Mouse (Mus musculus) ES-Bruce4 (cell line): ENCODE results near the gene Usp7. TPM values are rescaled to one million over a fixed set of nuclear protein-coding genes. Genes with fewer than 3 reads are reported as not detected.

ENCODE experiments used
- H3K27ac ChIP-seq: 2 replicates; pipeline ENCODE4 v1.5.1; 2012; ENCODE audit warnings: low read length, inconsistent platforms; ENCODE audit not compliant: insufficient read depth
- H3K27me3 ChIP-seq: 2 replicates; pipeline ENCODE4 v1.6.1; 2012; ENCODE audit warnings: mild to moderate bottlenecking, low read length, inconsistent platforms; ENCODE audit not compliant: control insufficient read depth, poor library complexity, insufficient read depth, severe bottlenecking
- H3K36me3 ChIP-seq: 2 replicates; pipeline ENCODE4 v1.6.1; 2012; ENCODE audit warnings: inconsistent platforms, mild to moderate bottlenecking, low read length, moderate library complexity; ENCODE audit not compliant: control insufficient read depth, poor library complexity, insufficient read depth, severe bottlenecking
- H3K4me1 ChIP-seq: one replicate; pipeline ENCODE4 v1.8.1; 2011; ENCODE audit warnings: low read length; ENCODE audit not compliant: control insufficient read depth, insufficient read depth
- H3K4me3 ChIP-seq: 2 replicates; pipeline ENCODE4 v1.5.1; 2011; ENCODE audit warnings: low read depth, mild to moderate bottlenecking, low read length
- H3K9ac ChIP-seq: 2 replicates; pipeline ENCODE4 v1.6.1; 2012; ENCODE audit warnings: low read depth, mild to moderate bottlenecking, inconsistent platforms; ENCODE audit not compliant: poor library complexity, severe bottlenecking
- H3K9me3 ChIP-seq: replicated peaks from 2 replicates; pipeline ENCODE4 v1.6.1; 2012; ENCODE audit warnings: mild to moderate bottlenecking, low read length, inconsistent platforms; ENCODE audit not compliant: control insufficient read depth, poor library complexity, insufficient read depth, severe bottlenecking
- CTCF ChIP-seq: IDR thresholded peaks from one replicate; pipeline ENCODE4 v1.8.1; 2011; ENCODE audit warnings: low read depth, low read length
- EP300 ChIP-seq: IDR thresholded peaks from 2 replicates; pipeline ENCODE4 v1.6.1; 2011; ENCODE audit warnings: low read depth, low read length; ENCODE audit not compliant: insufficient read depth
- POLR2A ChIP-seq: IDR thresholded peaks from one replicate; pipeline ENCODE4 v1.8.1; 2011; ENCODE audit warnings: low read length; ENCODE audit not compliant: insufficient read depth
- polyA plus RNA-seq: library from polyadenylated mRNA; stranded (reverse); fragments of >200 nt; gene quantifications from 2 replicates; pipeline ENCODE4 v1.2.4, GENCODE M21; 2011; ENCODE audit warnings: low read depth; ENCODE audit not compliant: missing spikeins, insufficient read depth, insufficient read length

Usp7 gene
- polyA plus RNA-seq, 1 experiment: 339 TPM

- H3K4me1 ChIP-seq: peaks cover 4% of the 10 kb centered on the region
- peaks cover 54% of the 10 kb centered on the region for H3K36me3 ChIP-seq
- H3K9ac ChIP-seq: no peak overlapping the region
- no peaks in the 10 kb centered on the region for H3K9me3 ChIP-seq
- TF ChIP-seq EP300 (no peak), POLR2A (no peak), CTCF (no peak)
- no peak overlapping the region for H3K27ac ChIP-seq
- H3K27me3 ChIP-seq: no peaks in the 10 kb centered on the region
- H3K4me3 ChIP-seq: no peak overlapping the region
These were observed 75.8 kb downstream of the Usp7 start for GRCm38 (mm10) chr16:8716300-8716699.

- Histone ChIP-seq H3K9me3 (no peaks in the 10 kb centered on the region), H3K36me3 (peaks cover 61% of the 10 kb centered on the region), H3K4me3 (no peak overlapping the region)
These were observed 76.5 kb downstream of the Usp7 start for GRCm38 (mm10) chr16:8715513-8716080.

GRCm38 (mm10) chr16:8714851-8715250 is 77.3 kb downstream of the Usp7 start:
- no peak overlapping the region for H3K9ac ChIP-seq
- H3K4me1 ChIP-seq: peaks cover 4% of the 10 kb centered on the region
- H3K36me3 ChIP-seq: peaks cover 68% of the 10 kb centered on the region
- no peak overlapping the region for H3K4me3 ChIP-seq
- no peak overlapping the region for H3K27ac ChIP-seq
- no peaks in the 10 kb centered on the region for H3K9me3 ChIP-seq
- no peak for TF ChIP-seq EP300
- no peak for TF ChIP-seq POLR2A
- no peak for TF ChIP-seq CTCF
- no peaks in the 10 kb centered on the region for H3K27me3 ChIP-seq

More at GRCm38 (mm10) chr16:8715513-8716080, 76.5 kb downstream of the Usp7 start:
- TF ChIP-seq CTCF (no peak), POLR2A (no peak), EP300 (no peak)
- no peaks in the 10 kb centered on the region for H3K27me3 ChIP-seq
- peaks cover 4% of the 10 kb centered on the region for H3K4me1 ChIP-seq
- H3K9ac ChIP-seq: no peak overlapping the region
- H3K27ac ChIP-seq: no peak overlapping the region

GRCm38 (mm10) chr16:8711998-8712397 is 80.1 kb downstream of the Usp7 start:
- Histone ChIP-seq H3K9ac (no peak overlapping the region), H3K4me3 (no peak overlapping the region), H3K4me1 (peaks cover 7% of the 10 kb centered on the region), H3K27me3 (no peaks in the 10 kb centered on the region), H3K9me3 (no peaks in the 10 kb centered on the region), H3K36me3 (peaks cover 95% of the 10 kb centered on the region), H3K27ac (no peak overlapping the region; the same call in 1 of the 2 replicates)
- no peak for TF ChIP-seq CTCF
- TF ChIP-seq EP300: no peak
- TF ChIP-seq POLR2A: no peak

GRCm38 (mm10) chr16:8700586-8700985 is 91.5 kb downstream of the Usp7 start:
- Histone ChIP-seq H3K9ac (no peak overlapping the region), H3K9me3 (no peaks in the 10 kb centered on the region), H3K4me1 (no peaks in the 10 kb centered on the region), H3K4me3 (no peak overlapping the region), H3K27ac (no peak overlapping the region), H3K27me3 (no peaks in the 10 kb centered on the region), H3K36me3 (peaks cover 84% of the 10 kb centered on the region)
- TF ChIP-seq EP300 (no peak), POLR2A (no peak), CTCF (no peak)

GRCm38 (mm10) chr16:8699556-8699955 is 92.6 kb downstream of the Usp7 start:
- Histone ChIP-seq H3K9ac (no peak overlapping the region), H3K4me3 (no peak overlapping the region), H3K27me3 (no peaks in the 10 kb centered on the region), H3K36me3 (peaks cover 86% of the 10 kb centered on the region), H3K27ac (no peak overlapping the region), H3K9me3 (no peaks in the 10 kb centered on the region), H3K4me1 (no peaks in the 10 kb centered on the region)
- TF ChIP-seq POLR2A (no peak), EP300 (no peak), CTCF (no peak)
